Mouse (Mus musculus) brain, adult 10 weeks (tissue): Measurements from ENCODE around the gene Tmem117. TPM values are rescaled to one million over a fixed set of nuclear protein-coding genes. Genes with fewer than 3 reads are reported as not detected.

Experiments
- polyA plus RNA-seq: library from polyadenylated mRNA; stranded (reverse); fragments of 350-450 nt; fragmentation: Illumina TruSeq; extraction: RNeasy Lipid Tissue Mini Kit (QIAGEN cat#74804); gene quantifications from one replicate; pipeline ENCODE4 v1.2.3, GENCODE M21; 2015; ENCODE audit warnings: low read depth, low replicate concordance

Tmem117 gene
- polyA plus RNA-seq: 7.1 TPM

DNA sequence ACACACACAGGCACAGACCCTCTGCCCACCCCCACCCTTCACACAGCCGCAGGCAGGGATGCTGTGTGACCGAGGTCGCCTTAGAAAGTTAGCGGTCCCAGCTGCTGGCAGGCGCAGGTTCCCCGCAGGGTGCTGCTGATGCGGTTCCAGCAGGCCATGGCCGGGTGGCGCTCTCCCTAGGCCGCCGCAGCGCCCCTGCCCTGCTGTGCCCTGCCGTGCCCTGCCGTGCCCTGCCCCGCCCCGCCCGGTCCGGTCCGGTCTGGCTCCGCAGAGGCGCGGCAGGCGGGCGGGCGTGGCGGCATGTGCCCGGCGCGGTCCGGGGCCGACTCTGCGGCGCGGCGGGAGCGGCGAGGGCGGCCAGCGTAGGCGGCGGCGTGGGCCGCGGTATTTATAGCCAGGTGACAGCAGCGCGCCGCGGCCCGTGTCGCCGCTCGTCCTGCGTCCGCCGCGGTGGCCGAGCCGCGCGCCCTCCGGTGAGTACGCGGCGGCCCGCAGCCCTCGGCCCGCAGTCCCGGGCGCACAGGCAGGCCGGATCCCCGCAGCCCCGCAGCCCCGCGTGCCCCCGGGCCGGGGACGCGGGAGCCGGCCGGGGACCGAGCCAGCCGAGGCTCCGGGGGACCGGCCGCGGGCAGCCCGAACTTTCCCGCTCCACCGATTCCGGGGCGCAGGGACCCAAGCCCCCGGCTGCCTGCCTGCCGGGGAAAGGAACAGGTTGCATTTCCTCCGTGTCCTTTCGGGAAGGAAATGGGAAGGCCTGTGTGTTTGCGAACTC is at the start of gene Tmem117:
Tmem117 (plus strand) TSS at position 403 of the 772 bp plus-strand sequence.

DNA sequence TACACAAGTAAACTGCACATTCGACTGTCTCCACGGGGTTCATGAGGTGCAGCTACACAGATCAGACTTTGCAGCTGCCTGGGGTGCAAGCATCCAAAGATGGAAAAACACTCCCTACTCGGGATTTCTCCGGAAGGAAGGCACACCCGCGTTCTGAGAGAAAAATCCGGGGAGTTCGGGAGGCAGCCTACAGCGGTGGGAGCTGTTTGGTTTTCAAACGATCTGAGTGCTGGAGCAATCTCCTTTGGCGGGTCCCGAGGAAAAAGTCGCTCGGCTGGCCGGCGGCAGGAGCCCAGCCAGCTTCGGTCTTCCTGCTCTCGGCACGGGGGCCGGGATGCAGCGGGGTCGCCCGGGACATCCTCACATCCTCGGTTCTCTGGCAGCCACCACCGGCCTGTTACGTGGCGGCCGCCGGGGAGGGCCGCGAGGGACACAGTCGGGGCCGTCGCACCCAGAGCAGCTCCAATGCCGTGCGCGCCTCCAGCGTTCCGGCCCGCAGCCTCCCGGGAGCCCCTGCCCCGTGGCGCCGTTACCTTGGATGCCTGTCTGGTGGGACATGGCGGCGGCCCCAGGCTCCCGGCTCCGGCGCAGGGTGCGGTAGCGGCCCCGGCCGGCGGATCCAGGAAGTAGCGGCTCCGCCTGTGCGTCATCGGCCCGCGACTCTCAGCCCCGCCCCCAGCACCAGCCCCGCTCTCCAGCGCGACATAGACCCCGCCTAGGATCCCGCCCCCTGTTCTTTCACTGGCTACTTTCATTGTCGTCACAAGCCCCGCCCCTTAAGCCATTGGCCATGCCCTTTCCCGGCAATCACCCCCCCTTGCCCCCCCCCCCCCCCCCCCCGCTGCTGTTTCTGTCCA is 39.6 kb upstream of the Tmem117 start, which contains the start of gene Twf1:
Twf1 (minus strand) TSS at position 671 of the 857 bp plus-strand sequence.

Other genes with a start within 250 kb of the Tmem117 start
- 5.5 TPM for gene Adamts20, start 163.8 kb upstream of the Tmem117 start, polyA plus RNA-seq
- gene Pus7l, start 85.7 kb upstream of the Tmem117 start, polyA plus RNA-seq: 3.0 TPM
- 1.6 TPM for gene Irak4, start 85.6 kb upstream of the Tmem117 start, polyA plus RNA-seq
- 49.9 TPM for gene Twf1, start 39.3 kb upstream of the Tmem117 start, polyA plus RNA-seq